ENCODE assay signal across 8 mouse cellular contexts in the genomic region with DNA sequence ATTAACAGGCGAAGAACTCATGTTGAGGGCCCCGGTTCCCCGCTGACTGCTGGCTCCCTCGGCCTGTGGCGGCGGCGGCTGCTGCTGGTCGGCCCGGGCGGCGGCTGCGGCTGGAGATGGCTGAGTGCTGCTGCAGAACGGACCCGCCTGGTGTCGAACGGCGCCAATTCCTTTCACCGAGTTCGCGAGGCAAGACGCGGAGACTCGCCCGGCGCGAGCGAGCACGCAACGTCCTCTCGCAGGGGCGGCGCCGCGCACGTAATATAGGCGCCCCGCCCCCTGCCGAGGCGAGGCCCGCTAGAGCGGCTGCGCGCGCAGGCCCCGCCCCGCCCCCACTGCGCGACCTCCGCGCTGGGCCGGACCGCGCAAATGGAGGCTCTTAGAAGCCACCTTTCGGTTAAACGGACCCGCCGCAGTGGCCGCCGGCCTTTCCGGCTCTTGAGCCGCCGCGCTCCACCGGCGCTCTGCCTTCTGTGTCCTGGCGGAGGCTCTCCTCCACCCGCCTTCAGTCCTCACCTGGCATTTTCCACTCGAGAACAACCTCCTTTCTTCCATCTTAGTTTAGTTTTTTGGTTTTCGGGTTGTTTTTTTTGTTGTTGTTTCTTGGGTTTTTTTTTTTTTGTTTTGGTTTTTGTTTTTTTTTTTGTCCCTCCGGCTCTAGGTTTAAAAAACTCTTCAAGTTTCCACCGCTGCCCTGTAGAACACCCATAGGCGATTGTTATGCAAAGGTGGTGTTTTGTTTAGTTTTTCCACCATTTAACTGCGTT. TPM values are rescaled to one million over a fixed set of nuclear protein-coding genes. Genes with fewer than 3 reads are reported as not detected.
DNase-seq lines count a peak whose midpoint lies in the region; ATAC-seq and TF ChIP-seq lines count a peak whose summit lies in the region.

Gene Hnrnpu (minus strand): TSS at position 247 of the 767 bp plus-strand sequence.

- DNase-seq in CH12.LX (ENCODE audit: extremely low read depth), result peak; percentile 89
- DNase-seq in c-Kit-positive CD71-positive TER-119-negative erythroid progenitor cells, embryonic 14.5 days (ENCODE audit: low read depth), result peak; percentile 86
- DNase-seq in heart, postnatal 0 days (ENCODE audit: low spot score), result peak; percentile 94
- no peak for DNase-seq in large intestine, adult 2 months (ENCODE audit: low read depth, low spot score)
- peak; percentile 97 for DNase-seq in liver, postnatal 0 days
- DNase-seq in testis, postnatal 10 days (ENCODE audit: low spot score), result peak; percentile 98

- H3K79me2 ChIP-seq in CH12.LX (replicated peaks; ENCODE audit: control insufficient read depth, extremely low read depth, insufficient read depth, poor library complexity, severe bottlenecking), result peaks cover 42% of the 10 kb centered on the region

- H3K9me3 ChIP-seq in CH12.LX (replicated peaks; ENCODE audit: low read length), result no peaks in the 10 kb centered on the region
- H3K9me3 ChIP-seq in forebrain, embryonic 12.5 days, result no peaks in the 10 kb centered on the region
- no peaks in the 10 kb centered on the region for H3K9me3 ChIP-seq in heart, postnatal 0 days (replicated peaks; ENCODE audit: control insufficient read depth, low read length)
- H3K9me3 ChIP-seq in liver, postnatal 0 days (ENCODE audit: low read length), result no peaks in the 10 kb centered on the region
- H3K9me3 ChIP-seq in neural tube, embryonic 14.5 days (ENCODE audit: control insufficient read depth, low read length), result no peaks in the 10 kb centered on the region

- no peak for TF ChIP-seq CTCF in CH12.LX (conservative IDR thresholded peaks at IDR 0.05 in 1 of 2, IDR thresholded peaks at IDR 0.05 in 1 of 2; ENCODE audit: low read depth in 2 of 2, low read length in 2 of 2)
- TF ChIP-seq CTCF in heart, postnatal 0 days (IDR thresholded peaks at IDR 0.05; ENCODE audit: low read depth), result no peak
- peak; percentile 9; the same call in 1 of the 2 replicates for TF ChIP-seq CTCF in liver, postnatal 0 days (IDR thresholded peaks at IDR 0.05; ENCODE audit: low read depth)

- H3K9ac ChIP-seq in CH12.LX (ENCODE audit: insufficient read depth, low read depth), result peak within 1 kb of the TSS; percentile 99
- H3K9ac ChIP-seq in forebrain, embryonic 12.5 days, result peak within 1 kb of the TSS; percentile 100
- peak within 1 kb of the TSS; percentile 100 for H3K9ac ChIP-seq in heart, postnatal 0 days (replicated peaks; ENCODE audit: low read depth, low read length)
- H3K9ac ChIP-seq in liver, postnatal 0 days (replicated peaks), result peak within 1 kb of the TSS; percentile 100
- H3K9ac ChIP-seq in neural tube, embryonic 14.5 days (replicated peaks; ENCODE audit: low read depth, low read length), result peak within 1 kb of the TSS; percentile 99

- TF ChIP-seq RAD21 in CH12.LX (IDR thresholded peaks at IDR 0.05; ENCODE audit: low read depth, low read length), result no peak

- peaks cover 8 to 29% of the 10 kb centered on the region in 2 experiments for H3K36me3 ChIP-seq in CH12.LX (replicated peaks in 1 of 2; ENCODE audit: control insufficient read depth in 1 of 2, insufficient read depth in 1 of 2, low read length in 1 of 2)
- peaks cover 21% of the 10 kb centered on the region for H3K36me3 ChIP-seq in forebrain, embryonic 12.5 days (replicated peaks)
- H3K36me3 ChIP-seq in heart, postnatal 0 days (replicated peaks; ENCODE audit: control insufficient read depth, insufficient read depth, low read length), result peaks cover 20% of the 10 kb centered on the region
- H3K36me3 ChIP-seq in liver, postnatal 0 days (replicated peaks; ENCODE audit: insufficient read depth, low read length), result peaks cover 22% of the 10 kb centered on the region
- peaks cover 17% of the 10 kb centered on the region for H3K36me3 ChIP-seq in neural tube, embryonic 14.5 days (ENCODE audit: control insufficient read depth, insufficient read depth, low read length)

- dilution Hi-C loops in CH12.LX (cut with MboI; ENCODE audit: extremely low pct_ligation_motif_present, extremely low pct_unique_long_range_greater_than_20kb, low sequenced_read_pairs), result no loop called here

- in situ Hi-C loops in CH12.LX (cut with MboI; ENCODE audit: low pct_ligation_motif_present, low pct_unique_long_range_greater_than_20kb, low sequenced_read_pairs), result no loop called here

- H3K4me2 ChIP-seq in CH12.LX (ENCODE audit: insufficient read depth, low read depth, poor library complexity, severe bottlenecking), result peak within 1 kb of the TSS; percentile 99
- H3K4me2 ChIP-seq in forebrain, embryonic 12.5 days, result peak within 1 kb of the TSS; percentile 74
- H3K4me2 ChIP-seq in heart, postnatal 0 days (ENCODE audit: low read depth, low read length), result peak within 1 kb of the TSS; percentile 66
- peak within 1 kb of the TSS; percentile 89 for H3K4me2 ChIP-seq in liver, postnatal 0 days (ENCODE audit: low read depth, low read length)
- H3K4me2 ChIP-seq in neural tube, embryonic 14.5 days (ENCODE audit: low read depth, low read length), result peak within 1 kb of the TSS; percentile 81

- H3K27ac ChIP-seq in CH12.LX (ENCODE audit: insufficient read depth, low read depth), result peak within 1 kb of the TSS; percentile 98
- peak within 1 kb of the TSS; percentile 100 for H3K27ac ChIP-seq in forebrain, embryonic 12.5 days
- H3K27ac ChIP-seq in heart, postnatal 0 days (ENCODE audit: low read depth), result peak within 1 kb of the TSS; percentile 99
- peak within 1 kb of the TSS; percentile 100 for H3K27ac ChIP-seq in liver, postnatal 0 days (ENCODE audit: low read depth)
- H3K27ac ChIP-seq in neural tube, embryonic 14.5 days (ENCODE audit: low read depth, low read length), result peak within 1 kb of the TSS; percentile 99

- H3K27me3 ChIP-seq in CH12.LX (replicated peaks), result no peaks in the 10 kb centered on the region
- no peaks in the 10 kb centered on the region for H3K27me3 ChIP-seq in forebrain, embryonic 12.5 days
- no peaks in the 10 kb centered on the region for H3K27me3 ChIP-seq in heart, postnatal 0 days (ENCODE audit: control insufficient read depth, insufficient read depth, low read length)
- H3K27me3 ChIP-seq in liver, postnatal 0 days (ENCODE audit: insufficient read depth, low read length), result no peaks in the 10 kb centered on the region
- H3K27me3 ChIP-seq in neural tube, embryonic 14.5 days (ENCODE audit: control insufficient read depth, insufficient read depth, low read length), result no peaks in the 10 kb centered on the region

- TF ChIP-seq EP300 in CH12.LX (IDR thresholded peaks at IDR 0.05; ENCODE audit: low read length), result no peak
- TF ChIP-seq EP300 in heart, postnatal 0 days (IDR thresholded peaks at IDR 0.05; ENCODE audit: low read depth), result no peak
- TF ChIP-seq EP300 in liver, postnatal 0 days (IDR thresholded peaks at IDR 0.05; ENCODE audit: low read depth), result 0 out of 2 replicates have a peak, but pooled peaks have one; percentile 15

- under 1% methylated on average over 73 of the region's 73 CpGs for WGBS in forebrain, embryonic 12.5 days
- WGBS in heart, postnatal 0 days, result under 1% methylated on average over 69 of the region's 73 CpGs
- WGBS in large intestine, adult 2 months, result under 1% methylated on average over 73 of the region's 73 CpGs
- WGBS in liver, postnatal 0 days (ENCODE audit: insufficient replicate concordance), result under 1% methylated on average over 70 of the region's 73 CpGs
- WGBS in neural tube, embryonic 14.5 days, result under 1% methylated on average over 72 of the region's 73 CpGs

- peak; percentile 88 for ATAC-seq in forebrain, embryonic 12.5 days (ENCODE audit: low FRiP score)
- peak; percentile 85 for ATAC-seq in heart, postnatal 0 days (ENCODE audit: insufficient read depth, low read depth)
- ATAC-seq in liver, postnatal 0 days, result peak; percentile 83
- peak; percentile 88 for ATAC-seq in neural tube, embryonic 14.5 days (ENCODE audit: low read depth)

- peak within 1 kb of the TSS; percentile 81 to 100 (median 99) for H3K4me3 ChIP-seq in CH12.LX (replicated peaks in 1 of 3; ENCODE audit: low read depth in 2 of 3, low read length in 2 of 3, poor library complexity in 1 of 3)
- H3K4me3 ChIP-seq in forebrain, embryonic 12.5 days (replicated peaks), result peak within 1 kb of the TSS; percentile 75
- peak within 1 kb of the TSS; percentile 99 for H3K4me3 ChIP-seq in heart, postnatal 0 days (ENCODE audit: low read depth, low read length)
- H3K4me3 ChIP-seq in liver, postnatal 0 days (ENCODE audit: low read depth, low read length), result peak within 1 kb of the TSS; percentile 98
- H3K4me3 ChIP-seq in neural tube, embryonic 14.5 days (ENCODE audit: low read depth, low read length), result peak within 1 kb of the TSS; percentile 99

- peaks cover 2 to 17% of the 10 kb centered on the region in 2 experiments; a peak in 3 of 4 replicates for H3K4me1 ChIP-seq in CH12.LX (ENCODE audit: control insufficient read depth in 1 of 2, insufficient read depth in 2 of 2)
- peaks cover 24% of the 10 kb centered on the region for H3K4me1 ChIP-seq in forebrain, embryonic 12.5 days
- H3K4me1 ChIP-seq in heart, postnatal 0 days (ENCODE audit: control insufficient read depth, insufficient read depth), result peaks cover 14% of the 10 kb centered on the region
- peaks cover 12% of the 10 kb centered on the region for H3K4me1 ChIP-seq in liver, postnatal 0 days (ENCODE audit: insufficient read depth)
- H3K4me1 ChIP-seq in neural tube, embryonic 14.5 days (ENCODE audit: control insufficient read depth, insufficient read depth, low read length), result peaks cover 14% of the 10 kb centered on the region

- peak; percentile 93 for TF ChIP-seq POLR2A in CH12.LX (IDR thresholded peaks at IDR 0.05; ENCODE audit: low read depth, low read length)

TF ChIP-seq in CH12.LX, 34 proteins besides CTCF, POLR2A, EP300 and RAD21:
- TF ChIP-seq TBP (conservative IDR thresholded peaks at IDR 0.05; ENCODE audit: low read depth, low read length) (peak; percentile 90), USF1 (IDR thresholded peaks at IDR 0.05; ENCODE audit: low read depth, low read length) (no peak)

RNA-seq across cellular contexts. Expression of gene Hnrnpu, which starts in this region (rescaled TPM):
- total RNA-seq in CH12.LX (2012; rRNA removed) (346 and 491 TPM in 2 replicates), CH12.LX (2014; rRNA removed) (359 and 397 TPM in 2 replicates)
- 853 and 911 TPM in 2 replicates for polyA plus RNA-seq in CH12.LX (2012; ENCODE audit: insufficient read length, low read depth)
- 898 and 928 TPM in 2 replicates for polyA plus RNA-seq in forebrain, embryonic 12.5 days (2016; fragmentation: Nextera tagmentation; extraction: Ambion mirVana)
- total RNA-seq in heart, postnatal 0 days (2014; rRNA removed; ENCODE audit: low replicate concordance), result 62.2 and 85.6 TPM in 2 replicates
- polyA plus RNA-seq in heart, postnatal 0 days (2015; fragmentation: Nextera tagmentation; extraction: Ambion mirVana), result 107 and 109 TPM in 2 replicates
- 34.2 and 43.2 TPM in 2 replicates for polyA plus RNA-seq in large intestine, adult 2 months (2012; rRNA removed)
- polyA plus RNA-seq in liver, postnatal 0 days (2015; fragmentation: Nextera tagmentation; extraction: Ambion mirVana), result 106 and 132 TPM in 2 replicates
- polyA plus RNA-seq in neural tube, embryonic 14.5 days (2014; fragmentation: Nextera tagmentation; extraction: Ambion mirVana), result 267 and 325 TPM in 2 replicates
